Mouse (Mus musculus): ENCODE measurements around the gene Asprv1. TPM values are rescaled to one million over a fixed set of nuclear protein-coding genes. Genes with fewer than 3 reads are reported as not detected.

Gene Asprv1
- polyA plus RNA-seq, 1 experiment from 2014 or later = 0.17 TPM

DNA sequence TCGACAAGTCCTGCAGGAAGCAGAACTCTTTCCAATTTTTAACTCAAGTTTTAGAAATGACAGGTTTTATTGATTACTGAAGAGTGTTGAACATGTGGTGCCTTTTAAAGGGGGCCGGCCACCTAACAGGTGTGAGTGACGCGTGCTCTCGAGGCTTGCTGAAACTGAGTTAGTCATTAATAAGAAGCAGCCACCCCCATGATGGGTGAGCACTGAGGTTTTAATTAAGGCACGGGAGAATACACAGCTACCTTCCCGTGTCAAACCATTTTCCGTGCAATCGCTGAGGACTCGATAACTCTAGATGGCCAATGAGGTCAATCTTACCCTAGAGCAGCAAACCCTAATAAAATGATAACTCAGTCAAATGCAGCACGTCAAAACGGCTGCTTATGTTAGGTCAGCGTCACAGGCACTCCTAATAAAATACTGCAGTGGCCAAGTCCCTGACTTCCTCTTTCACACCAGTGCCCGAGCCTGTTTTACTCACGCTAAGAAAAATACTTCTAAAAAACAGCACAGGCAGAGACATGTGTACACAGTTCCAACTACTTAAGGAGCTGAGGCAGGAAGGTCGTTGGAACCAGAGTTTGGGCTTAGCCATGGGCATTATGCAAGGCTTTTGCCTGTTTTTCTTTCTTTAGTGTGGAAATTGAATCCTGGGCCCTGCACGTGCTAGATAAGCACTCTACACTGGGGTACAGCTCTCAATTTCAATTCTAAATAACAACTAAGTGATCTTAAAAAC is 37.8 kb downstream of the Asprv1 start:
- peaks cover 47% of the 10 kb centered on the region; the same call in 1 of the 2 replicates for H3K79me2 ChIP-seq (ENCODE audit: inconsistent target)
- WGBS (ENCODE audit: missing documents) = 24% methylated on average over 17 of the region's 17 CpGs
- H3K4me3 ChIP-seq (ENCODE audit: inconsistent target) = no peak overlapping the region
- peaks cover 24% of the 10 kb centered on the region; the same call in 1 of the 2 replicates for H3K36me3 ChIP-seq (ENCODE audit: inconsistent target)
- H3K27ac ChIP-seq = peak overlapping the region; percentile 65

DNA sequence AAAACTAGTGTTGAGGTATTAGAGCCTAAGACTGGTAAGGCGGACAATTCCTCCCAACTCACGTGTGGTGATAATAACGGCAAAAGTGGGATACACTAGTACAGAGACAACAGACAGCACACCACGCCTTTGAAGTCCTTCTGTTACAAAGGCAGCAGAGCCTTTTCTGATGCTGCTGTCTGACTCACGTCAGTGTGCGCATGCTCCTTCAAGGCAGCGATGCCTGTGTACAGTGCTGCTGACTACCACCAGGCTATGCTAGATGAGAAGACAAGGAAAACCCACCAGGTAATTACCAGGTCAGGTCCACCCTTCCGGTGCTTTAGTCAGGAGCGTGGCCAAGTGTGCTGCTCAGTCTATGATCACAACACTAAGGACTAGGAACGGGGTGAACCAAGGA is 39.1 kb downstream of the Asprv1 start:
- Histone ChIP-seq H3K36me3 (ENCODE audit: inconsistent target) (peaks cover 19% of the 10 kb centered on the region), H3K27ac (0 out of 2 replicates have a peak overlapping the region, but pooled peaks have one; percentile 65), H3K79me2 (ENCODE audit: inconsistent target) (peaks cover 47% of the 10 kb centered on the region; the same call in 1 of the 2 replicates), H3K4me3 (ENCODE audit: inconsistent target) (no peak overlapping the region)
- WGBS (ENCODE audit: missing documents) = 94% methylated on average over 10 of the region's 10 CpGs

DNA sequence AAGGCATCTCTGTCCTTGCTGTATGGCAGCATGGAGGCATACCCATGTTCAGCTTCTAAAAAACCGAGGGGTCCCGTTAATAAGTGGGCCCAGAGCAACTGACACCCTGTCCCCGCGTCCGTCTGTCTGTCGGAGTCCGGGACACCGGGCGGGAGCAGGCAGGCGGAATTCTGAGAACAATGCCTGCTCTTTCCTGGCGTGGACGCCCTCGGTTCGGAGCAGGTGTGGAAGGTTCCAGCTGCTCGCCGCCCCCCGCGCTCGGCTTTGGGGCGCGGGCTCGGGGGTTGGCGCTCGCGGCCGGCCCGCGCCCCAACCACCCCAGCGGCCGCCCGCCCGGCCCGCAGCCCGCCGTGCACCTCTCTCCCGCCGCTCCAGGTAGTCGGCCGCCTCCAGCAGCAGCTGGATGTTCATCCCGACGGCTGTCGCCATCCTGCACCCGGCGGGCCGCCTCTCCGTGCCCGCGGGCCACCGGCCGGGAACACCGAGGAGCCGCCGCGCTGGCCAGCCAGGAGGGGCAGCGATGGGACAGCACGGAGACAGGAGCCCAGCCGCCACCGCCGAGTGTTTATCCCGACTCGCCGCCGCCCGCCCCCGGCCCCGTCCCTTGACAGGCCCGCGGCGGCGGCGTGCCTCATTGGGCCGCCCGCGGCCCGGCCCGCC is 40.7 kb downstream of the Asprv1 start, which contains the start of gene Mxd1:
TSS of gene Mxd1 (minus strand) at position 582 of the 660 bp plus-strand sequence.
- peak within 1 kb of the TSS; percentile 52 for H3K27ac ChIP-seq
- H3K79me2 ChIP-seq (ENCODE audit: inconsistent target) = peaks cover 42% of the 10 kb centered on the region; the same call in 1 of the 2 replicates
- H3K36me3 ChIP-seq (ENCODE audit: inconsistent target) = peaks cover 25% of the 10 kb centered on the region
- under 1% methylated on average over 64 of the region's 76 CpGs for WGBS (ENCODE audit: missing documents)
- peak within 1 kb of the TSS; percentile 66 for H3K4me3 ChIP-seq (ENCODE audit: inconsistent target)

DNA sequence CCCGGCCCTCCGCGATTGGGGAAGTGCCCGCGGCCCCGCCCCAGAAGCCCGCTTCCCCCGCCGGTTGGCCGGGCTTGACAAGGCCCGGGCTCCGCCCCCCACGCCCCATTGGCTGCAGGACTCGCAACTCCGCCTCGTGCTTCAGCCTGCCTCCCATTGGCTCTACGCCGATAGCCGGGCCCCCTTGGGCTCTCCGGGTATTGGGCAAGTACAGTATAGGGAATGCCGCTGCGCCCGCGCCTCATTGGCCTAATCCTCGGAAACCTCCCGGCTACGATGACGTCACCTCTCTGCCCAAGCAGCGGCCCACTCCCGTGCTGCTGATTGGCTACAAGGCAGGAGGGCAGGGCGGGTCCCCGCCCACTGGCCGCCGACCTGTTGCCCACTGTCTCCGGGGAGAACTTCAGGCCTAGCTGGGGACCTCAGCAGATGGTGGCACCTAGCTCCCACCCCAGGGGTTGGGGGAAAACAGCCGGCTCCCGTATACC is 41.3 kb downstream of the Asprv1 start:
- peaks cover 36% of the 10 kb centered on the region; the same call in 1 of the 2 replicates for H3K79me2 ChIP-seq (ENCODE audit: inconsistent target)
- H3K36me3 ChIP-seq (ENCODE audit: inconsistent target) = peaks cover 25% of the 10 kb centered on the region
- peak overlapping the region; percentile 52 for H3K27ac ChIP-seq
- peak overlapping the region; percentile 33 for H3K4me3 ChIP-seq (ENCODE audit: inconsistent target)
- under 1% methylated on average over 37 of the region's 37 CpGs for WGBS (ENCODE audit: missing documents)

DNA sequence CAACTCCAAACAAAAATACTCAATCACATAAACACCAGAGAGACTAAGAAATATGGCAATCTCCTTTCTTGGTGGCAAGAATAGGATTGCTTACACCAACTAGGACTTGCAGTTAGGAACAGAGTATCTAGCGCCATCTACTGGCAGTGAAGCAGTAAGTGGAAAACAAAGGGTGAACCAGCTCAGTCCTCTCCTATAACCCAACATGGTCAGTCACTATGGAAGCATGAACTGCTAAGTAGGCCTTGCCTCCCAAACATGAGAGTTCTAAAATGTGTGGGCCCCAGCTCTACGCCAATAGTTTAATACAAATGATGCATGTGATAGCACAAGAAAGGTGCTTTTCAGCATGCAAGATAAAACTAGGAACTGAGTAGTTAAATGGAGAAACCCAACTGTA is 42.9 kb downstream of the Asprv1 start:
- Histone ChIP-seq H3K27ac (no peak overlapping the region), H3K36me3 (ENCODE audit: inconsistent target) (peaks cover 36% of the 10 kb centered on the region), H3K79me2 (ENCODE audit: inconsistent target) (peaks cover 23% of the 10 kb centered on the region; the same call in 1 of the 2 replicates), H3K4me3 (ENCODE audit: inconsistent target) (no peak overlapping the region)
- WGBS (ENCODE audit: missing documents) = 27% methylated on average over 2 of the region's 2 CpGs

DNA sequence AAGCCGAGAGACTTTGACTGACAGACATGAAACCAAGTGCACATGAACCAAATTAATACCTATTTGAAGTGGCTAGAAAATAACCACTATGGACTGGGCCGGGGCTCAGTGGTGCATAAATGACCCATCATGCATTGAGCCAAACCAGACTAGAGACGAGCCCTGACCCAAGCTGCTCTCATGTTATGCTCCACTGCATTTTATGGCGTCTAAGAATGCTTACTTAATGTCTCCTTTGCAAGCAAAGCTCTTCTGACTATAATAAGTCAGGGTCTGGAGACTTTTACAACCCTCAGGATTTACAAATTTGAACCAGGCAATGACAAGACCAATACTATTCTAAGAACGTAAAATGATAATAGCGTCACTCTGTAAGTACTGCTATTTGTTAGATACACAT is 50.4 kb downstream of the Asprv1 start:
- peaks cover 91% of the 10 kb centered on the region for H3K36me3 ChIP-seq (ENCODE audit: inconsistent target)
- H3K27ac ChIP-seq = no peak overlapping the region
- peaks cover 12% of the 10 kb centered on the region for H3K79me2 ChIP-seq (ENCODE audit: inconsistent target)
- 93% methylated on average over 6 of the region's 6 CpGs for WGBS (ENCODE audit: missing documents)
- H3K4me3 ChIP-seq (ENCODE audit: inconsistent target) = no peak overlapping the region

Other genes starting within 250 kb of the Asprv1 start
- 69.4 to 127 TPM (median 122 TPM) in 3 replicates for gene Pcyox1, start 231.0 kb upstream of the Asprv1 start, polyA plus RNA-seq (2018)
- 11.3 to 18.2 TPM (median 14.0 TPM) in 3 replicates for gene Tia1, start 223.9 kb upstream of the Asprv1 start, polyA plus RNA-seq (2018)
- not detected in 3 replicates for gene Gm44790, start 201.5 kb upstream of the Asprv1 start, polyA plus RNA-seq (2018)
- 8.0 to 12.3 TPM (median 8.9 TPM) in 3 replicates for gene C87436, start 189.8 kb upstream of the Asprv1 start, polyA plus RNA-seq (2018)
- gene Pcbp1, start 101.8 kb upstream of the Asprv1 start, polyA plus RNA-seq (2018) = 129 to 213 TPM (median 209 TPM) in 3 replicates
- gene Mxd1, start 41.0 kb downstream of the Asprv1 start, polyA plus RNA-seq (2018) = 6.7 to 27.0 TPM (median 16.6 TPM) in 3 replicates
- gene Snrnp27, start 56.4 kb downstream of the Asprv1 start, polyA plus RNA-seq (2018) = 70.4 to 87.8 TPM (median 86.6 TPM) in 3 replicates
- 7.5 to 12.1 TPM (median 11.7 TPM) in 3 replicates for gene Gmcl1, start 105.2 kb downstream of the Asprv1 start, polyA plus RNA-seq (2018)
- 355 to 520 TPM (median 453 TPM) in 3 replicates for gene Anxa4, start 165.4 kb downstream of the Asprv1 start, polyA plus RNA-seq (2018)
- 14.9 to 27.6 TPM (median 23.2 TPM) in 3 replicates for gene Aak1, start 221.4 kb downstream of the Asprv1 start, polyA plus RNA-seq (2018)